Mouse (Mus musculus) lung, embryonic 15.5 days (tissue): ENCODE results near the gene March1. TPM values are rescaled to one million over a fixed set of nuclear protein-coding genes. Genes with fewer than 3 reads are reported as not detected.

Experiments
- ATAC-seq: fragments of 200-750 bp; cut with Nextera tagmentation; 2 replicates; pipeline ENCODE4 v1.8.0; 2017; ENCODE audit warnings: moderate number of reproducible peaks, borderline replicate concordance; ENCODE audit not compliant: low FRiP score, low TSS enrichment; ENCODE audit errors: extremely low read depth
- H3K27ac ChIP-seq: fragments of 300-500 bp; sonication (generic); 2 replicates; pipeline ENCODE4 v1.5.1; 2015; ENCODE audit warnings: moderate library complexity, mild to moderate bottlenecking, inconsistent platforms
- H3K27me3 ChIP-seq: fragments of 300-500 bp; sonication (generic); 2 replicates; pipeline ENCODE4 v1.6.1; 2015; ENCODE audit warnings: inconsistent platforms
- H3K36me3 ChIP-seq: fragments of 300-500 bp; sonication (generic); 2 replicates; pipeline ENCODE4 v1.6.1; 2015; ENCODE audit warnings: inconsistent platforms
- H3K4me1 ChIP-seq: fragments of 300-500 bp; sonication (generic); 2 replicates; pipeline ENCODE4 v1.6.1; 2015; ENCODE audit warnings: inconsistent platforms
- H3K4me2 ChIP-seq: fragments of 300-500 bp; sonication (generic); 2 replicates; pipeline ENCODE4 v1.6.1; 2015; ENCODE audit warnings: inconsistent platforms, mild to moderate bottlenecking, moderate library complexity
- H3K4me3 ChIP-seq: fragments of 300-500 bp; sonication (generic); 2 replicates; pipeline ENCODE4 v1.5.1; 2015; ENCODE audit warnings: mild to moderate bottlenecking, inconsistent platforms
- H3K9ac ChIP-seq: fragments of 300-500 bp; sonication (generic); 2 replicates; pipeline ENCODE4 v1.6.1; 2015; ENCODE audit warnings: inconsistent platforms
- H3K9me3 ChIP-seq: fragments of 300-500 bp; sonication (generic); 2 replicates; pipeline ENCODE4 v1.6.1; 2016; ENCODE audit warnings: inconsistent platforms
- WGBS: fragments of 180-500 bp; shearing (Covaris S2); methylation state at CpG from one replicate; pipeline ENCODE4 v1.1.7; 2015; 5-methylcytosine and 5-hydroxymethylcytosine counted together
- polyA plus RNA-seq: library from polyadenylated mRNA; unstranded; fragments of >200 nt; fragmentation: Nextera tagmentation; extraction: Ambion mirVana; gene quantifications from 2 replicates; pipeline ENCODE4 v1.2.1, GENCODE M21; 2015

March1 gene
- polyA plus RNA-seq, 1 experiment from 2014 or later, result 0.47 TPM

DNA sequence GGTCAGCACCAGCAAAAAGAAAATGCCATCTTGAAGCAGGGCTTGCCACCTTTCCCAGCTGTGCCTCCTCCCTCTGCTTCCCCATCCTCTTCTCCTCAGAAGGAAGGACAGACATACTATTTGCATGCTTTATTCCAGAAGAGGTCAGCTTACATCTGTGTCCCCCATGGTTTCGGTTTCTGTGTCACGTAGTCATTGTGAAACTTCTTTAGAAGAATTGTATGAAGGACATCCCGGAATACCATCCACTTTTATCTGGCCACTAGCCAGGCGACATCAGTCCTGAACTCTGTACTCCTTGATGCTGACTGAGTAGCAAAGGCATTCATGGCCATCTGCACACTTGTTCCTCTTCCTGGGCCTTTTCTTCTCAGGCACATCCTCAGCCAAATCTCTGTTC, 820.8 kb downstream of the March1 start:
- Histone ChIP-seq H3K27me3 (no peaks in the 10 kb centered on the region), H3K4me2 (no peak overlapping the region), H3K4me3 (no peak overlapping the region), H3K27ac (no peak overlapping the region), H3K9me3 (no peaks in the 10 kb centered on the region), H3K4me1 (no peaks in the 10 kb centered on the region), H3K36me3 (no peaks in the 10 kb centered on the region), H3K9ac (no peak overlapping the region)
- WGBS, result 68% methylated on average over 4 of the region's 4 CpGs
- no peak for ATAC-seq

DNA sequence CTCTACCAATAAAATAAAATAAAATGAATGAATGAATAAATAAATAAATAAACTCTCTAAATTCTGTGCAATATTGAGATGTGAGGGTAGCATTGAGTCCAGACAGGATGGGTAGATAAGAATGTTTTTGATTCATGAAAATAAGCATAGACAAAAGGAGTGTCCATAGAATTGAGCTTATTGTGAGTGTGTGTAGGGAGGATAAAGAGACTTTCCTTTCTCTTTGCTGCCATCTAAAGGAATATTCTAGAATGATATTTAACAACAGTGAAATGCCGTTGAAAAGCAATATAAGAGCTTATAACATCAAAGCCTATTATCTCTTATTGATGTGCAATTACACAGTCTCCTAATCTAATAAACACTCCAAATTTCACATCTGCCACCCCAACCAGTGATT, 823.4 kb downstream of the March1 start:
- H3K4me1 ChIP-seq, result no peaks in the 10 kb centered on the region
- no peaks in the 10 kb centered on the region for H3K27me3 ChIP-seq
- H3K4me2 ChIP-seq, result no peak overlapping the region
- WGBS, result 4% methylated on average over 1 of the region's 1 CpGs
- H3K9ac ChIP-seq, result no peak overlapping the region
- H3K9me3 ChIP-seq, result no peaks in the 10 kb centered on the region
- no peak overlapping the region for H3K27ac ChIP-seq
- no peaks in the 10 kb centered on the region for H3K36me3 ChIP-seq
- ATAC-seq, result no peak
- H3K4me3 ChIP-seq, result no peak overlapping the region

GRCm38 (mm10) chr8:66442778-66443177, 825.1 kb downstream of the March1 start:
- H3K27ac ChIP-seq, result no peak overlapping the region
- 6% methylated on average over 1 of the region's 1 CpGs for WGBS
- H3K9ac ChIP-seq, result no peak overlapping the region
- no peaks in the 10 kb centered on the region for H3K27me3 ChIP-seq
- no peak overlapping the region for H3K4me3 ChIP-seq
- H3K36me3 ChIP-seq, result no peaks in the 10 kb centered on the region
- no peaks in the 10 kb centered on the region for H3K4me1 ChIP-seq
- ATAC-seq, result no peak
- no peak overlapping the region for H3K4me2 ChIP-seq
- H3K9me3 ChIP-seq, result no peaks in the 10 kb centered on the region

DNA sequence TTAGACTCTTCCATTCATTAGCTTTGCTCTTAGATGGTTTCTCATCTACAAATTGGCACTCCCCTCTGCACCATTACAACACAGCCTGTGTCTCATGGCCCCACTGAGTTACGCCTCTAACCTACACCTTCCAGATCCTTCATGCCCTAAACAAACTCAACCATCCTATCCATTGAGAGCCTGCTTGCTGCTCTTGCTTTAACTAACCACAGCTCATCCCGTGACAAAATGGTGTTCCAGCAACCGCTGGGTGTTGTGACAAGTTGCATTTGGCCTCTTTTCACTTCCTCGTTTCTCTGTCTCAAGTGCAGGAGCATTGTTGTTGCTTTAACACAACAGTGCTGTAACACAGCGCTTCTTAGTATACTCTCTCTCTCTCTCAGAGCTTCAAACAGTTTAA, 826.4 kb downstream of the March1 start:
- Histone ChIP-seq H3K4me1 (no peaks in the 10 kb centered on the region), H3K4me2 (no peak overlapping the region), H3K9ac (no peak overlapping the region), H3K9me3 (no peaks in the 10 kb centered on the region), H3K36me3 (no peaks in the 10 kb centered on the region), H3K27me3 (no peaks in the 10 kb centered on the region), H3K4me3 (no peak overlapping the region), H3K27ac (no peak overlapping the region)
- no peak for ATAC-seq
- WGBS, result 62% methylated on average over 5 of the region's 5 CpGs

GRCm38 (mm10) chr8:66445351-66445750, 827.7 kb downstream of the March1 start:
- Histone ChIP-seq H3K36me3 (no peaks in the 10 kb centered on the region), H3K9ac (no peak overlapping the region), H3K4me3 (no peak overlapping the region), H3K4me2 (no peak overlapping the region), H3K27ac (no peak overlapping the region), H3K4me1 (no peaks in the 10 kb centered on the region), H3K27me3 (no peaks in the 10 kb centered on the region), H3K9me3 (no peaks in the 10 kb centered on the region)
- WGBS, result 63% methylated on average over 3 of the region's 3 CpGs
- ATAC-seq, result no peak

GRCm38 (mm10) chr8:66450691-66451090, 833.0 kb downstream of the March1 start:
- no peaks in the 10 kb centered on the region for H3K9me3 ChIP-seq
- ATAC-seq, result no peak
- H3K4me3 ChIP-seq, result no peak overlapping the region
- H3K4me2 ChIP-seq, result no peak overlapping the region
- H3K27me3 ChIP-seq, result no peaks in the 10 kb centered on the region
- H3K36me3 ChIP-seq, result no peaks in the 10 kb centered on the region
- H3K9ac ChIP-seq, result no peak overlapping the region
- no peaks in the 10 kb centered on the region for H3K4me1 ChIP-seq
- no peak overlapping the region for H3K27ac ChIP-seq
- WGBS, result 18% methylated on average over 5 of the region's 5 CpGs

GRCm38 (mm10) chr8:66457057-66457456, 839.4 kb downstream of the March1 start:
- ATAC-seq, result no peak
- Histone ChIP-seq H3K36me3 (no peaks in the 10 kb centered on the region), H3K9me3 (no peaks in the 10 kb centered on the region), H3K27ac (no peak overlapping the region), H3K4me1 (no peaks in the 10 kb centered on the region), H3K4me2 (no peak overlapping the region), H3K27me3 (no peaks in the 10 kb centered on the region), H3K9ac (no peak overlapping the region), H3K4me3 (no peak overlapping the region)

DNA sequence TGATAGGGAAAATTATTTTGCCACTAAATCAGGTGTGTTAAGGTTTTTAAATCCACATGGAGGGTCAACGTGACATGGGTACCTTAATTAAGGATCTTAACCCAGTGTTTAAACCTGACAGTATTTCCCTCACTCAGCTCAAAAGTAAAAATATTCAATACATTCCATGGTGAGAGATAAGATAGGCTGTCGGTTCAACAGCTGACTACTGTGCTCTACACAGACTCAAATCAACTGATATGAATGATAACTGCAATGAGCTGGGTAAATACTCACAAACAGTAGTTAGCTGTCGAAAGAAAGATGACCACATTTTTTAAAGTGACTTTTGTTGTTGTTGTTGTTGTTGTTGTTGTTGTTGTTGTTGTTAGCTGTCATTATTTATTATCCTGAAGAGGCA, 852.1 kb downstream of the March1 start:
- no peaks in the 10 kb centered on the region for H3K9me3 ChIP-seq
- H3K27me3 ChIP-seq, result no peaks in the 10 kb centered on the region
- ATAC-seq, result no peak
- 59% methylated on average over 3 of the region's 3 CpGs for WGBS
- H3K4me3 ChIP-seq, result no peak overlapping the region
- no peak overlapping the region for H3K9ac ChIP-seq
- H3K4me2 ChIP-seq, result no peak overlapping the region
- H3K4me1 ChIP-seq, result no peaks in the 10 kb centered on the region
- no peak overlapping the region for H3K27ac ChIP-seq
- no peaks in the 10 kb centered on the region for H3K36me3 ChIP-seq

DNA sequence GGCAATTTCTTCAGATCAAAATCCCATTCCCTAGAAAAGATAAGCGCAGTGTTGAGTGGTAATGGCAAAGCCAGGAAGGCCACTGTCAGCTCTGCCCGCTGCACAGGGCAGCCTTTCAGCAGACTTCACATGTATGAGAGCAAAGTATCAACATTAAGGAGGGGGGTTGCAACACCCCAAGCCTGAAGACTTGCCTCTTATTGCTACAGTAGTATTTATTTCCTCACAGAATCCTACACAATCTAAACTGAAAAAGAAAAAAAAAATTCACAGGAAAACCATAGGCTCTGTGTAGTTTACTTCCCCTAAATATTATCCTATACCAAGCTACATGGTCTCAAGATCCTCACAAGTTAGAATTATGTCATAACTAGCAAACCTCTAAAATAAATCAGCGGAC, 859.2 kb downstream of the March1 start:
- WGBS, result 95% methylated on average over 3 of the region's 3 CpGs
- H3K4me2 ChIP-seq, result no peak overlapping the region
- no peaks in the 10 kb centered on the region for H3K27me3 ChIP-seq
- no peak overlapping the region for H3K4me3 ChIP-seq
- no peak overlapping the region for H3K27ac ChIP-seq
- H3K36me3 ChIP-seq, result peaks cover 51% of the 10 kb centered on the region
- no peaks in the 10 kb centered on the region for H3K9me3 ChIP-seq
- no peaks in the 10 kb centered on the region for H3K4me1 ChIP-seq
- no peak for ATAC-seq
- no peak overlapping the region for H3K9ac ChIP-seq

DNA sequence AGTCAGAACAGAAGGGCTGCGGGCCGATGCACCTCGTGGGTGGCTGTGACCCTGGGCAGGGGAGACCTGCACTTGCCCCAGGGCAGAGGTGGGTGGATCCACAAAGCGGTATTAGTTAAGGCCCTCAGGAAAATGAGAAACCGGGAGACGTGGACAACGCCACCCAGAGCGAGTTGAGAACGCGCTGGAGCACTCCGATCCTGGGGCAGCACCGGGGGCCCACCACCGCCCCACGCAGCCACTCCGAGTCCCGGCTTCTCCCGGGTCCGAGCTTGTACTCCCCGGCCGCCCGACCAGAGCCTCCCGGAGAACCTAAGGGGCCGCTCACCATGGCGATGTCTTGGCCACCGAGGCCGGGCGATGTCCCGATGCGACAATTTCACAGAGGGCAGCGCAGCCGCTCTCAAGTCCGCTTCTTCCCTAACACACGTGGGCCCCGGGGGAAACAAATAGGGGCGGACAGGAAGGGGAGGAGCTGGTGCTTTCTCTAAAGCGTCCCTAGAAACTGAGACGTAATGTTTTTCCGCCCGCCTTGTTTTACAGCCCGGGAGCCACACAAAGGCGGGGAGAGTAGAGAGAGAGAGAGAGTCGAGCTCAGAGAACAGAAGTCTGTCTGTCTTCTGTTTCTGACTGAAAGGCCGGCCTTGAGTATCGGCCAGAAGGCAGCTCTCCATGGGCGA, 868.5 kb downstream of the March1 start, which contains the start of gene Tma16:
Gene Tma16, minus strand, starts transcription at position 447 of the 680 bp plus-strand sequence.
- Histone ChIP-seq H3K4me2 (peak within 1 kb of the TSS; percentile 59), H3K4me3 (peak within 1 kb of the TSS; percentile 96), H3K36me3 (peaks cover 18% of the 10 kb centered on the region), H3K27ac (no peak within 1 kb of the TSS), H3K4me1 (peaks cover 4% of the 10 kb centered on the region; the same call in 1 of the 2 replicates), H3K9me3 (no peaks in the 10 kb centered on the region), H3K9ac (peak within 1 kb of the TSS; percentile 73), H3K27me3 (no peaks in the 10 kb centered on the region)
- WGBS, result under 1% methylated on average over 45 of the region's 45 CpGs
- ATAC-seq, result peak; percentile 94

DNA sequence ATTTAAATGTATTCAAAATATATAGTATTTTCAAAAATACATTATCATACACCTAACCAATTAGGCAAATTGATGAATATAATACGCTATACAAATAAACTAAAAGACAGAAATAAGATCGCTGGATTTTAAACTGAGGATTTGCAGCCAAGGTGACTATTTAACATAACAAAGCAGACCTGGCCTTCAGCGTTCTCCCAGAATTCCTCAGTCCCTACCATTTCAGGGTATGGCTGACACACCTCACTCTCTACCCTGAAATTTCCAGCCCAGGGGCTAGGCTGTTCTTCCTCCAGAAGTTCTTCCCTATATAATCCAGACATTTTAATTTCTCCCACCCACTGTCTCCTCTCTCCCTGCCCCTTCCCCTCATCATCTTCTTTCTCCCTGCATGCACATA, 870.9 kb downstream of the March1 start:
- Histone ChIP-seq H3K4me2 (no peak overlapping the region), H3K27ac (no peak overlapping the region), H3K36me3 (0 out of 2 replicates have a peak, but pooled peaks cover 1% of the 10 kb centered on the region), H3K4me1 (peaks cover 4% of the 10 kb centered on the region; the same call in 1 of the 2 replicates), H3K27me3 (no peaks in the 10 kb centered on the region), H3K9ac (no peak overlapping the region), H3K9me3 (no peaks in the 10 kb centered on the region), H3K4me3 (no peak overlapping the region)
- no peak for ATAC-seq
- WGBS, result 49% methylated on average over 3 of the region's 3 CpGs

- Histone ChIP-seq H3K36me3 (no peaks in the 10 kb centered on the region), H3K4me1 (no peaks in the 10 kb centered on the region), H3K27me3 (no peaks in the 10 kb centered on the region), H3K4me3 (no peak overlapping the region), H3K27ac (no peak overlapping the region), H3K4me2 (no peak overlapping the region), H3K9ac (no peak overlapping the region), H3K9me3 (no peaks in the 10 kb centered on the region)
- ATAC-seq, result no peak
- WGBS, result 75% methylated on average over 4 of the region's 4 CpGs
These were observed 872.9 kb downstream of the March1 start for GRCm38 (mm10) chr8:66490624-66491023.

- no peaks in the 10 kb centered on the region for H3K36me3 ChIP-seq
- H3K4me3 ChIP-seq, result no peak overlapping the region
- H3K27me3 ChIP-seq, result no peaks in the 10 kb centered on the region; the same call in 1 of the 2 replicates
- no peaks in the 10 kb centered on the region for H3K4me1 ChIP-seq
- WGBS, result 51% methylated on average over 2 of the region's 2 CpGs
- no peak overlapping the region for H3K9ac ChIP-seq
- no peak for ATAC-seq
- H3K9me3 ChIP-seq, result no peaks in the 10 kb centered on the region
- H3K4me2 ChIP-seq, result no peak overlapping the region
- H3K27ac ChIP-seq, result no peak overlapping the region
These were observed 876.8 kb downstream of the March1 start for GRCm38 (mm10) chr8:66494496-66494895.
